Mouse (Mus musculus) heart, postnatal 4 days (tissue): ENCODE measurements around the gene Calm5. TPM values are rescaled to one million over a fixed set of nuclear protein-coding genes. Genes with fewer than 3 reads are reported as not detected.

Experiments used
- total RNA-seq, 2 experiments: library from RNA; stranded (reverse); gene quantifications; 2 replicates each; pipeline ENCODE4 v1.2.3; 2021

The Calm5 gene
- total RNA-seq, 2 experiments from 2014 or later = not detected

Other genes starting within 250 kb of the Calm5 start
- 10 to 100 TPM; 20.8 to 22.1 TPM for gene Fam208b, start 243.1 kb upstream of the Calm5 start, total RNA-seq
- gene Asb13, start 220.1 kb upstream of the Calm5 start, total RNA-seq = 1 to 10 TPM; 5.4 to 8.4 TPM
- not detected for gene Calml3, start 49.9 kb upstream of the Calm5 start, total RNA-seq
- not detected for gene Calm4, start 16.4 kb upstream of the Calm5 start, total RNA-seq
- gene Net1, start 64.0 kb downstream of the Calm5 start, total RNA-seq = 10 to 100 TPM; 41.3 to 41.4 TPM
- not detected for gene Tubal3, start 64.1 kb downstream of the Calm5 start, total RNA-seq
- gene Ucn3, start 91.2 kb downstream of the Calm5 start, total RNA-seq = not detected
- 1 to 10 TPM; 5.4 to 5.6 TPM for gene Akr1c14, start 194.8 kb downstream of the Calm5 start, total RNA-seq